Mouse (Mus musculus) brain, adult 10 weeks (tissue): Measurements from ENCODE around the gene Rpl3l. TPM values are rescaled to one million over a fixed set of nuclear protein-coding genes. Genes with fewer than 3 reads are reported as not detected.

ENCODE experiments used
- polyA plus RNA-seq: library from polyadenylated mRNA; stranded (reverse); fragments of 350-450 nt; fragmentation: Illumina TruSeq; extraction: RNeasy Lipid Tissue Mini Kit (QIAGEN cat#74804); gene quantifications from one replicate; pipeline ENCODE4 v1.2.3, GENCODE M21; 2015; ENCODE audit warnings: low read depth, low replicate concordance

Gene Rpl3l
- polyA plus RNA-seq = 1.1 TPM

DNA sequence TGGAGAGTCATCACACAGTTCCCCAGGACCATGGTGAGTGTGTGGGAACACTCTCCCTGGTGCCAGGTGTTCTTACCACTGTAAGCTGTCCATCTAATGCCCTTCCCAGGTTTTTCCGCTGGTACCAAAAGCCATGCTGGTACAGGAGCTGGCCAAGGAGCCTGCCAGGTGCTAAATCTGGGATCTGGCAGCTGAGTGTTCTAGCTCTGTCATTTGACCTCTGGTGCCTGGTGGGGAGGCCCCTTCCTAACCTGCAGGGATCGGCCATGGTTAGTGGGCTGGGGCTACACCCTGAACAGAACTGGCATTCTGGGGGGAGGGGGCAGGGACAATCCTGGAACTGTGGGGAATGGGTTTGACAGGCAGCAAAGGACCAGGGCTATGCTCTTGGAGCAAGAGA, at the start of gene Rpl3l:
Gene Rpl3l (plus strand): TSS at position 203 of the 400 bp plus-strand sequence.

GRCm38 (mm10) chr17:24689251-24690081, 38.2 kb upstream of the Rpl3l start, which contains the start of gene Syngr3:
Syngr3 (minus strand) TSS chr17:24689955.

DNA sequence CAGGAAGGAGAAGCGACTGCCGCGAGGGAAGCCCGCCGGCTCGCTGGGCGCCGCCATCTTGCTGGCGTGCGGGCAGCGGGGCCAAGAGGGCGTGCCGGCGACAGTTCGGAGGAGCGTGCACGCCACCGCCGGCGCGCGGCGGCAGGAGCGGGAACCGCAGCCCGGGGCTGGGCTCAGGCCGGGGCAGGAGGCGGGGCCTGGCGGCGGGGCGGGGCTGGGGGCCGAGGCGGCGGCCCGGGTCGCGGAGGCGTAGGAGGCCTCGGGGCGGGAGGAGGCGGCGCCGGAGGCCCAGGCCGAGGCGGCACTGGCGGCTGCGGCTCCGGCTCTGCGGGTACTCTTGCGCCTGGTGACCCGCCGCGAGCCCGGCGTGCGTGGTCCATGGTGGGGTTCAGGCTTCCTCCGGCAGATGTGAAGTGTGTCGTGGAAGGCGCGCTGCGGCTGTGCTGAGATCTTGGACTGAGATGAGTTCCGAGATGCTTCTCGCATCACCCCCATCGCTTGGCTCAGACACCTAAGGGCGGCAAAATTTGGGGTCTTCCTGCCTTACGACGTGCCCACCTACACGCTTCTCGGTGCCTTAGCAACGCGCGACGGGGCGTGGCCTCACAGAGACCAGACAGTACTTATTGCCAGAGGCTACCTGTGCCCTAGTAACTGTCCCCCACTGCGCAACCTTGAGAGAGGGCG, 31.5 kb upstream of the Rpl3l start, which contains the start of the genes Gfer and Noxo1:
Gene Gfer (minus strand): TSS at position 146 of the 687 bp plus-strand sequence.
Gene Noxo1 (plus strand): TSS at position 224 of the 687 bp plus-strand sequence.

GRCm38 (mm10) chr17:24706982-24707800, 20.4 kb upstream of the Rpl3l start, which contains the start of gene Tbl3:
Tbl3 (minus strand) TSS chr17:24707660.

GRCm38 (mm10) chr17:24717943-24718342, 9.7 kb upstream of the Rpl3l start, which contains the start of the genes Rnf151 and Rps2:
Rnf151 (minus strand) TSS chr17:24718063.
Rps2 (plus strand) TSS chr17:24718116.

GRCm38 (mm10) chr17:24724184-24724583, 3.4 kb upstream of the Rpl3l start, which contains the start of gene Ndufb10:
Ndufb10 (minus strand) TSS chr17:24724478.

DNA sequence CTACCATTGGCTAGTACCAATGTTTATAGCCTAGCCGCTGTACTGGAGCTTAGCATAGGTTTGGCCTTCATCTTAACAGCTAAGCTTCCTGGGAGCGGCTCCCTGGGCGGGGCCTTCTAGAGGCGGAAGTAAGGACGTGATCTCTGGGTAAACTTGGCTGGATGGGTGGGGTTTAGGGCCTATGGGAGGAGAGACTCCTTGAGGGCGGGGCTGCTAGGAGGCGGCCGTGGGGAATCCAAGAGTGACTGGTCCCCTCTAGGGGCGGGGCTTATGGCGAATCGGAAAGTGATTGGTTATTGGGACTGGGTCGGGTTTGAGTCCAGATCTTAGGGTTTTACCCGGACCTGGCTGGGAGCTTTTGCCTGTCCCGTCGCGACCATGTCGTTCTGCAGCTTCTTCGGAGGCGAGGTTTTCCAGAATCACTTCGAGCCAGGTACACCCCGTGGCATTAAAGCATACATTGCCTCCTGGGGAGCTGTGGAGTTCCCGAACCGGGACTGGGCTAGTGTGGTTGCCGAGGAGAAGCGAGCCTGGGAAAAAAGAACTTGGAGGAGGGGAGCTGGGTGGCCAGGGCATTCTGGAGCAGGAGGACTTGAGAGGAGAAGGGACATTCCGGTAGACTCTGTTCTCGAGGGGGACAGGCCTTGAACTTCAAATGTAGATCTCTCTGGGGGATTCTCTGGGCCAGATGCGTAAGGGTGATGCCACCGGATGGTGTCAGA, 8.9 kb downstream of the Rpl3l start, which contains the start of gene Msrb1:
Gene Msrb1 (plus strand): TSS at position 313 of the 722 bp plus-strand sequence.

GRCm38 (mm10) chr17:24752415-24753394, 25.1 kb downstream of the Rpl3l start, which contains the start of gene Hs3st6:
Hs3st6 (plus strand) TSS chr17:24752988.

Other genes with a start within 250 kb of the Rpl3l start
- 41.6 TPM for gene Mlst8, start 248.7 kb upstream of the Rpl3l start, polyA plus RNA-seq
- gene Caskin1, start 239.2 kb upstream of the Rpl3l start, polyA plus RNA-seq = 78.2 TPM
- gene Traf7, start 199.9 kb upstream of the Rpl3l start, polyA plus RNA-seq = 80.2 TPM
- 59.9 TPM for gene Rab26, start 193.6 kb upstream of the Rpl3l start, polyA plus RNA-seq
- 45.2 TPM for gene Pkd1, start 178.0 kb upstream of the Rpl3l start, polyA plus RNA-seq
- gene Tsc2, start 95.2 kb upstream of the Rpl3l start, polyA plus RNA-seq = 97.7 TPM
- gene Nthl1, start 95.1 kb upstream of the Rpl3l start, polyA plus RNA-seq = 9.6 TPM
- gene Slc9a3r2, start 77.5 kb upstream of the Rpl3l start, polyA plus RNA-seq = 49.3 TPM
- not detected for gene Npw, start 69.4 kb upstream of the Rpl3l start, polyA plus RNA-seq
- 31.2 TPM for gene Zfp598, start 58.1 kb upstream of the Rpl3l start, polyA plus RNA-seq
- 193 TPM for gene Syngr3, start 37.9 kb upstream of the Rpl3l start, polyA plus RNA-seq
- gene Gfer, start 31.7 kb upstream of the Rpl3l start, polyA plus RNA-seq = 22.1 TPM
- 3.3 TPM for gene Noxo1, start 31.6 kb upstream of the Rpl3l start, polyA plus RNA-seq
- gene Tbl3, start 20.2 kb upstream of the Rpl3l start, polyA plus RNA-seq = 28.6 TPM
- gene Rnf151, start 9.8 kb upstream of the Rpl3l start, polyA plus RNA-seq = not detected
- gene Rps2, start 9.7 kb upstream of the Rpl3l start, polyA plus RNA-seq = 796 TPM
- gene Ndufb10, start 3.3 kb upstream of the Rpl3l start, polyA plus RNA-seq = 517 TPM
- 54.9 TPM for gene Msrb1, start 8.8 kb downstream of the Rpl3l start, polyA plus RNA-seq
- gene Hs3st6, start 25.2 kb downstream of the Rpl3l start, polyA plus RNA-seq = not detected
- not detected for gene Meiob, start 76.5 kb downstream of the Rpl3l start, polyA plus RNA-seq
- 182 TPM for gene Hagh, start 112.3 kb downstream of the Rpl3l start, polyA plus RNA-seq
- gene Fahd1, start 122.5 kb downstream of the Rpl3l start, polyA plus RNA-seq = 30.6 TPM
- not detected for gene Igfals, start 138.2 kb downstream of the Rpl3l start, polyA plus RNA-seq
- 42.4 TPM for gene Nubp2, start 158.5 kb downstream of the Rpl3l start, polyA plus RNA-seq
- 74.8 TPM for gene Spsb3, start 158.8 kb downstream of the Rpl3l start, polyA plus RNA-seq
- 29.7 TPM for gene Eme2, start 167.3 kb downstream of the Rpl3l start, polyA plus RNA-seq
- 84.8 TPM for gene Mrps34, start 167.3 kb downstream of the Rpl3l start, polyA plus RNA-seq
- gene Nme3, start 168.7 kb downstream of the Rpl3l start, polyA plus RNA-seq = 78.4 TPM
- gene Mapk8ip3, start 209.2 kb downstream of the Rpl3l start, polyA plus RNA-seq = 214 TPM
- 7.4 TPM for gene Jpt2, start 232.9 kb downstream of the Rpl3l start, polyA plus RNA-seq